Mouse (Mus musculus) MEL (cell line): ENCODE results near the gene Amigo3.

Source experiments
- BHLHE40 ChIP-seq: IDR thresholded peaks from 2 replicates; pipeline ENCODE4 v1.6.1; 2012; ENCODE audit warnings: low read depth, mild to moderate bottlenecking, inconsistent platforms, low read length, improper control_type of control experiment, borderline replicate concordance
- CTCF ChIP-seq, 3 experiments: IDR thresholded peaks in 2 of 3; conservative IDR thresholded peaks in 1 of 3; 2 replicates each; pipeline ENCODE4 v1.5.1; 2011 to 2012; ENCODE audit warnings: low read length in 3 of 3, low read depth in 2 of 3, mild to moderate bottlenecking in 2 of 3, improper control_type of control experiment in 1 of 3, inconsistent platforms in 1 of 3, mixed read lengths in 1 of 3, moderate library complexity in 1 of 3; ENCODE audit not compliant: control insufficient read depth in 1 of 3, insufficient read depth in 1 of 3, poor library complexity in 1 of 3, severe bottlenecking in 1 of 3
- E2F4 ChIP-seq: IDR thresholded peaks from 2 replicates; pipeline ENCODE4 v1.6.1; 2011; ENCODE audit warnings: low read depth, low read length, improper control_type of control experiment, borderline replicate concordance
- EP300 ChIP-seq, 2 experiments: IDR thresholded peaks; 2 replicates each; pipeline ENCODE4 v1.6.1; 2011; ENCODE audit warnings: improper control_type of control experiment in 2 of 2, low read length in 2 of 2, low read depth in 1 of 2, mild to moderate bottlenecking in 1 of 2
- MAX ChIP-seq: IDR thresholded peaks from 2 replicates; pipeline ENCODE4 v1.6.1; 2011; ENCODE audit warnings: low read length, improper control_type of control experiment
- POLR2A ChIP-seq, 2 experiments: IDR thresholded peaks; 2 replicates each; pipeline ENCODE4 v1.6.1; 2011 to 2012; ENCODE audit warnings: low read length in 2 of 2, mild to moderate bottlenecking in 2 of 2, control low read depth in 1 of 2, improper control_type of control experiment in 1 of 2, low read depth in 1 of 2, moderate library complexity in 1 of 2; ENCODE audit not compliant: control insufficient read depth in 1 of 2, insufficient read depth in 1 of 2, poor library complexity in 1 of 2
- POLR2AphosphoS2 ChIP-seq: IDR thresholded peaks from 2 replicates; pipeline ENCODE4 v1.6.1; 2011; ENCODE audit warnings: low read length, improper control_type of control experiment
- USF2 ChIP-seq, 2 experiments: IDR thresholded peaks; 2 replicates each; pipeline ENCODE4 v1.6.1; 2011 to 2012; ENCODE audit warnings: improper control_type of control experiment in 2 of 2, low read length in 2 of 2, borderline replicate concordance in 1 of 2, inconsistent platforms in 1 of 2, low read depth in 1 of 2, mild to moderate bottlenecking in 1 of 2; ENCODE audit not compliant: insufficient read depth in 1 of 2
- ZC3H11A ChIP-seq: IDR thresholded peaks from 2 replicates; pipeline ENCODE4 v1.6.1; 2012; ENCODE audit warnings: low read depth, mild to moderate bottlenecking, inconsistent platforms, low read length, improper control_type of control experiment

DNA sequence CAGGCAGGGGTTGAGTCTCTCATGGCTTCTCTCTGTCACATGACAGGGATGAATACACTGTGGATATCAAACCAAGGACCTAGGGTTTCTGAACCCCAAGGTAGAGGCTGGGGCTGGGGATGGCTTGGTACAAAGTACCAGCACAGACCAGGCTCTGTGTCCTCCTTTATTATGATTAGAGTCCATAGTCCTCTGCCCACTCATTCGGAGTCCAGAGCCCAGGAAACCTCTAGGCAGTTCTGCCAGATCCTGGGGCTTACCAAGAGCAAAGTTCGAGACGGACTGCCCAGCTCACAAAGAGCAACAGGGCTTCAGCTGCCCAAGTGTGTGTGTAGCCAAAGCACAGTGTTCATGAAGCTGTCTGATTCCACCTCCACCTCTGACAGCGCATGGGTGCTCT is 32.3 kb downstream of the Amigo3 start:
- TF ChIP-seq E2F4 (no peak), CTCF (IDR thresholded peaks at IDR 0.05 in 2 of 3, conservative IDR thresholded peaks at IDR 0.05 in 1 of 3; ENCODE audit: control insufficient read depth in 1 of 3, insufficient read depth in 1 of 3, low read depth in 2 of 3, low read length in 3 of 3, poor library complexity in 1 of 3, severe bottlenecking in 1 of 3) (no peak), BHLHE40 (no peak), POLR2A (IDR thresholded peaks at IDR 0.05; ENCODE audit: control insufficient read depth in 1 of 2, insufficient read depth in 1 of 2, low read depth in 1 of 2, low read length in 2 of 2, poor library complexity in 1 of 2) (no peak), POLR2AphosphoS2 (no peak), EP300 (IDR thresholded peaks at IDR 0.05; ENCODE audit: low read depth in 1 of 2, low read length in 2 of 2) (no peak), USF2 (IDR thresholded peaks at IDR 0.05; ENCODE audit: borderline replicate concordance in 1 of 2, insufficient read depth in 1 of 2, low read depth in 1 of 2, low read length in 2 of 2) (no peak), MAX (no peak), ZC3H11A (no peak)
